Mouse (Mus musculus): ENCODE results near the gene Arid3a.

GRCm38 (mm10) chr10:79959847-79960601 is 33.2 kb downstream of the Arid3a start, which contains the start of gene Wdr18:
- TF ChIP-seq TAL1 (IDR thresholded peaks at IDR 0.05; ENCODE audit: low read length) (no peak), POLR2A (IDR thresholded peaks at IDR 0.05; ENCODE audit: control insufficient read depth in 1 of 2, insufficient read depth in 1 of 2, low read depth in 1 of 2, low read length in 2 of 2, poor library complexity in 1 of 2) (peak; percentile 57 to 87), CHD2 (IDR thresholded peaks at IDR 0.05; ENCODE audit: low read length) (no peak), EP300 (IDR thresholded peaks at IDR 0.05; ENCODE audit: low read depth in 1 of 2, low read length in 2 of 2) (no peak), CTCF (IDR thresholded peaks at IDR 0.05 in 2 of 3, conservative IDR thresholded peaks at IDR 0.05 in 1 of 3; ENCODE audit: control insufficient read depth in 1 of 3, insufficient read depth in 1 of 3, low read depth in 2 of 3, low read length in 3 of 3, poor library complexity in 1 of 3, severe bottlenecking in 1 of 3) (peak; percentile 85 to 99 (median 94)), USF1 (IDR thresholded peaks at IDR 0.05; ENCODE audit: low read depth, low read length) (0 out of 2 replicates have a peak, but pooled peaks have one; percentile 5), RCOR1 (IDR thresholded peaks at IDR 0.05; ENCODE audit: low read depth, low read length) (no peak), ZMIZ1 (IDR thresholded peaks at IDR 0.05; ENCODE audit: low read depth, low read length) (0 out of 2 replicates have a peak, but pooled peaks have one; percentile 34), MAZ (IDR thresholded peaks at IDR 0.05; ENCODE audit: low read depth, low read length) (0 out of 2 replicates have a peak, but pooled peaks have one; percentile 51), ZKSCAN1 (IDR thresholded peaks at IDR 0.05; ENCODE audit: low read depth, low read length) (no peak), NRF1 (IDR thresholded peaks at IDR 0.05; ENCODE audit: insufficient read depth, low read depth, low read length, poor library complexity, severe bottlenecking) (peak; percentile 92), TCF12 (IDR thresholded peaks at IDR 0.05; ENCODE audit: low read depth, low read length) (peak; percentile 64; the same call in 1 of the 2 replicates), E2F4 (IDR thresholded peaks at IDR 0.05; ENCODE audit: borderline replicate concordance, low read depth, low read length) (no peak), RAD21 (IDR thresholded peaks at IDR 0.05; ENCODE audit: low read depth, low read length) (peak; percentile 83)
